Comparison of ENCODE assay signal across 11 mouse cellular contexts in the genomic region with DNA sequence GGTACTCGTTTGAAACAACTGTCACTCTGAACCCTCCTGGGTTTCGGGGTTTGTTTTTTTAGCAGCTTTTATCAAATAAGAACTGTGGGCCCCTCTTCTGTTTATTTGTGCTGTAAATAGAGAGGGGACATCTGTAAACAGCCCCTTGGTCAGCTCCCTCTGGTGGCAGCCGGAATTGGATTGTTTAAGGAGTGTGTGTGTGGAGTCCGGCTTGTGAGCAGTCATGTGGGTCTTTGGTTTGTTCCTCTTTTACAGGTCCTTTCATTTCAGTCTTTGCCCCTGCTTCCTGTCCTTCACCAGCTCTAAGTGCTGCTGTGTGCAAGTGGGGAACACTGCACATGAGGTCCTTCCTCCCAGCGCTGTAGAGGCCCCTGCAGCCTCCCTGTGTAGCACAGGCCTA. TPM values are rescaled to one million over a fixed set of nuclear protein-coding genes. Genes with fewer than 3 reads are reported as not detected.
DNase-seq lines count a peak whose midpoint lies in the region; ATAC-seq and TF ChIP-seq lines count a peak whose summit lies in the region.
"Had no signal": no experiment of that assay in that cellular context is flagged by ENCODE, and none has a peak within 500 bp of the region (broad histone marks: within the 10 kb centered on the region; RNA-seq: fewer than 3 reads in every experiment).

No protein-coding gene starts in this region.

- H3K9ac ChIP-seq in heart, embryonic 16.5 days (ENCODE audit: low read length), result no peak overlapping the region
- no peak overlapping the region for H3K9ac ChIP-seq in midbrain, postnatal 0 days (replicated peaks; ENCODE audit: low read length, poor library complexity, severe bottlenecking)
- no peak overlapping the region for H3K9ac ChIP-seq in midbrain, embryonic 15.5 days
- no peak overlapping the region for H3K9ac ChIP-seq in liver, embryonic 16.5 days (ENCODE audit: low read depth, low read length)
- no peak overlapping the region for H3K9ac ChIP-seq in midbrain, embryonic 16.5 days (ENCODE audit: low read depth, low read length)

- peak overlapping the region; percentile 21 for H3K27ac ChIP-seq in heart, embryonic 16.5 days (ENCODE audit: low read length)
- no peak overlapping the region for H3K27ac ChIP-seq in midbrain, postnatal 0 days (ENCODE audit: low read depth, low read length)
- H3K27ac ChIP-seq in midbrain, embryonic 15.5 days, result no peak overlapping the region
- H3K27ac ChIP-seq in liver, embryonic 16.5 days (ENCODE audit: low read length), result peak overlapping the region; percentile 46; the same call in 1 of the 2 replicates
- no peak overlapping the region for H3K27ac ChIP-seq in midbrain, embryonic 16.5 days (ENCODE audit: low read length)
- H3K27ac ChIP-seq: hindbrain, embryonic 10.5 days had no signal

- no peak overlapping the region for H3K4me3 ChIP-seq in heart, embryonic 16.5 days (ENCODE audit: low read length)
- H3K4me3 ChIP-seq in midbrain, postnatal 0 days (ENCODE audit: low read depth, low read length), result no peak overlapping the region
- no peak overlapping the region for H3K4me3 ChIP-seq in midbrain, embryonic 15.5 days
- no peak overlapping the region for H3K4me3 ChIP-seq in liver, embryonic 16.5 days (ENCODE audit: low read depth, low read length)
- no peak overlapping the region for H3K4me3 ChIP-seq in midbrain, embryonic 16.5 days (ENCODE audit: low read depth, low read length)
- H3K4me3 ChIP-seq: hindbrain, embryonic 10.5 days had no signal

- no peak for DNase-seq in heart, postnatal 14 days
- DNase-seq in midbrain, postnatal 0 days (ENCODE audit: low spot score), result no peak
- peak; percentile 23 for DNase-seq in telencephalon, adult 2 months (ENCODE audit: low read depth, low spot score)
- no peak for DNase-seq in adrenal gland, postnatal 14 days
- DNase-seq: adrenal gland, adult 2 months had no signal

- H3K9me3 ChIP-seq in heart, embryonic 16.5 days (replicated peaks; ENCODE audit: control insufficient read depth, low read length), result no peaks in the 10 kb centered on the region
- H3K9me3 ChIP-seq in midbrain, postnatal 0 days (ENCODE audit: low read length), result no peaks in the 10 kb centered on the region
- no peaks in the 10 kb centered on the region for H3K9me3 ChIP-seq in midbrain, embryonic 15.5 days
- no peaks in the 10 kb centered on the region for H3K9me3 ChIP-seq in liver, embryonic 16.5 days (replicated peaks; ENCODE audit: control insufficient read depth, low read length)
- no peaks in the 10 kb centered on the region for H3K9me3 ChIP-seq in midbrain, embryonic 16.5 days (replicated peaks; ENCODE audit: control insufficient read depth, low read length, poor library complexity, severe bottlenecking)
- H3K9me3 ChIP-seq: hindbrain, embryonic 10.5 days had no signal

- H3K4me2 ChIP-seq in heart, embryonic 16.5 days (ENCODE audit: low read depth, low read length), result no peak overlapping the region
- H3K4me2 ChIP-seq in midbrain, postnatal 0 days (ENCODE audit: low read depth, low read length, poor library complexity, severe bottlenecking), result no peak overlapping the region
- H3K4me2 ChIP-seq in midbrain, embryonic 15.5 days, result no peak overlapping the region
- no peak overlapping the region for H3K4me2 ChIP-seq in liver, embryonic 16.5 days (ENCODE audit: low read depth, low read length)
- no peak overlapping the region for H3K4me2 ChIP-seq in midbrain, embryonic 16.5 days (ENCODE audit: low read length)

- intact Hi-C loops in heart, postnatal 14 days (cut with DNase I), result no loop called here

- H3K4me1 ChIP-seq in heart, embryonic 16.5 days (ENCODE audit: control insufficient read depth, insufficient read depth, low read length), result peaks cover 9% of the 10 kb centered on the region
- H3K4me1 ChIP-seq in midbrain, postnatal 0 days (ENCODE audit: insufficient read depth, low read length), result no peaks in the 10 kb centered on the region
- H3K4me1 ChIP-seq in midbrain, embryonic 15.5 days, result no peaks in the 10 kb centered on the region
- peaks cover 6% of the 10 kb centered on the region for H3K4me1 ChIP-seq in liver, embryonic 16.5 days (ENCODE audit: control insufficient read depth, low read depth, low read length)
- H3K4me1 ChIP-seq in midbrain, embryonic 16.5 days (ENCODE audit: control insufficient read depth, insufficient read depth, low read length), result no peaks in the 10 kb centered on the region
- H3K4me1 ChIP-seq: hindbrain, embryonic 10.5 days had no signal

- 59% methylated on average over 5 of the region's 5 CpGs for WGBS in heart, embryonic 16.5 days
- WGBS in midbrain, postnatal 0 days, result 76% methylated on average over 5 of the region's 5 CpGs
- WGBS in midbrain, embryonic 15.5 days, result 83% methylated on average over 5 of the region's 5 CpGs
- 30% methylated on average over 5 of the region's 5 CpGs for WGBS in liver, embryonic 16.5 days (ENCODE audit: insufficient replicate concordance)
- WGBS in midbrain, embryonic 16.5 days, result 85% methylated on average over 5 of the region's 5 CpGs

- no peaks in the 10 kb centered on the region for H3K27me3 ChIP-seq in heart, embryonic 16.5 days (ENCODE audit: control insufficient read depth, insufficient read depth, low read length)
- no peaks in the 10 kb centered on the region for H3K27me3 ChIP-seq in midbrain, postnatal 0 days (ENCODE audit: insufficient read depth, low read length)
- no peaks in the 10 kb centered on the region for H3K27me3 ChIP-seq in midbrain, embryonic 15.5 days (replicated peaks)
- H3K27me3 ChIP-seq in liver, embryonic 16.5 days (ENCODE audit: control insufficient read depth, insufficient read depth, low read depth, low read length), result no peaks in the 10 kb centered on the region
- no peaks in the 10 kb centered on the region for H3K27me3 ChIP-seq in midbrain, embryonic 16.5 days (ENCODE audit: control insufficient read depth, insufficient read depth, low read depth, low read length)

- H3K36me3 ChIP-seq in heart, embryonic 16.5 days (ENCODE audit: control insufficient read depth, insufficient read depth), result peaks cover 26% of the 10 kb centered on the region
- H3K36me3 ChIP-seq in midbrain, postnatal 0 days (ENCODE audit: insufficient read depth, low read length), result peaks cover 41% of the 10 kb centered on the region
- peaks cover 39% of the 10 kb centered on the region for H3K36me3 ChIP-seq in midbrain, embryonic 15.5 days (replicated peaks)
- H3K36me3 ChIP-seq in liver, embryonic 16.5 days (ENCODE audit: control insufficient read depth, insufficient read depth), result no peaks in the 10 kb centered on the region; the same call in 1 of the 2 replicates
- H3K36me3 ChIP-seq in midbrain, embryonic 16.5 days (ENCODE audit: control insufficient read depth, insufficient read depth, low read length), result peaks cover 39% of the 10 kb centered on the region

- ATAC-seq in heart, embryonic 16.5 days (replicated peaks; ENCODE audit: extremely low read depth, insufficient read depth, low FRiP score), result no peak
- ATAC-seq in midbrain, postnatal 0 days (ENCODE audit: low FRiP score), result no peak
- ATAC-seq in midbrain, embryonic 15.5 days (replicated peaks), result no peak
- peak; percentile 32; the same call in 1 of the 2 replicates for ATAC-seq in liver, embryonic 16.5 days (ENCODE audit: low read depth)
- no peak for ATAC-seq in midbrain, embryonic 16.5 days

- peak; percentile 53 for TF ChIP-seq CTCF in midbrain, postnatal 0 days (IDR thresholded peaks at IDR 0.05)

RNA-seq across cellular contexts. Expression of a gene that starts 12.1 kb away (rescaled TPM):
- not detected in 2 replicates for polyA plus RNA-seq in heart, embryonic 16.5 days (2015; fragmentation: Nextera tagmentation; extraction: Ambion mirVana)
- total RNA-seq in heart, postnatal 14 days (2021), result not detected
- 0.60 and 1.7 TPM in 2 replicates for total RNA-seq in midbrain, postnatal 0 days (2014; rRNA removed)
- polyA plus RNA-seq in midbrain, postnatal 0 days (2015; fragmentation: Nextera tagmentation; extraction: Ambion mirVana), result 0.21 and 0.65 TPM in 2 replicates
- polyA plus RNA-seq in midbrain, embryonic 15.5 days (2015; fragmentation: Nextera tagmentation; extraction: Ambion mirVana), result 0.15 and 0.21 TPM in 2 replicates
- polyA plus RNA-seq in liver, embryonic 16.5 days (2015; fragmentation: Nextera tagmentation; extraction: Ambion mirVana), result 0.22 and 0.30 TPM in 2 replicates
- total RNA-seq in adrenal gland, postnatal 14 days (2021), result not detected in 2 replicates
- 0.23 and 0.32 TPM in 2 replicates for polyA plus RNA-seq in midbrain, embryonic 16.5 days (2015; fragmentation: Nextera tagmentation; extraction: Ambion mirVana)
- total RNA-seq: adrenal gland, adult 2 months had no signal
- polyA plus RNA-seq: adrenal gland, adult 2 months; hindbrain, embryonic 10.5 days had no signal

RNA-seq across cellular contexts. Expression of a gene that starts 19.7 kb away (rescaled TPM):
- polyA plus RNA-seq in heart, embryonic 16.5 days (2015; fragmentation: Nextera tagmentation; extraction: Ambion mirVana), result 0.32 TPM in 1 of 2 replicates, not detected in the other
- total RNA-seq in heart, postnatal 14 days (2021), result not detected
- not detected in 2 replicates for total RNA-seq in midbrain, postnatal 0 days (2014; rRNA removed)
- polyA plus RNA-seq in midbrain, postnatal 0 days (2015; fragmentation: Nextera tagmentation; extraction: Ambion mirVana), result not detected in 2 replicates
- polyA plus RNA-seq in midbrain, embryonic 15.5 days (2015; fragmentation: Nextera tagmentation; extraction: Ambion mirVana), result 0.89 TPM in 1 of 2 replicates, not detected in the other
- polyA plus RNA-seq in liver, embryonic 16.5 days (2015; fragmentation: Nextera tagmentation; extraction: Ambion mirVana), result not detected in 2 replicates
- not detected in 2 replicates for total RNA-seq in adrenal gland, postnatal 14 days (2021)
- not detected in 2 replicates for polyA plus RNA-seq in midbrain, embryonic 16.5 days (2015; fragmentation: Nextera tagmentation; extraction: Ambion mirVana)
- total RNA-seq: adrenal gland, adult 2 months had no signal
- polyA plus RNA-seq: adrenal gland, adult 2 months; frontal cortex, adult 2 months; hindbrain, embryonic 10.5 days had no signal

RNA-seq across cellular contexts. Expression of a gene that starts 47.9 kb away (rescaled TPM):
- 27.2 and 31.4 TPM in 2 replicates for polyA plus RNA-seq in heart, embryonic 16.5 days (2015; fragmentation: Nextera tagmentation; extraction: Ambion mirVana)
- 10 to 100 TPM; 17.5 to 18.3 TPM for total RNA-seq in heart, postnatal 14 days (2021)
- 37.4 and 44.8 TPM in 2 replicates for total RNA-seq in midbrain, postnatal 0 days (2014; rRNA removed)
- 32.1 and 37.5 TPM in 2 replicates for polyA plus RNA-seq in midbrain, postnatal 0 days (2015; fragmentation: Nextera tagmentation; extraction: Ambion mirVana)
- polyA plus RNA-seq in midbrain, embryonic 15.5 days (2015; fragmentation: Nextera tagmentation; extraction: Ambion mirVana), result 40.2 and 40.9 TPM in 2 replicates
- polyA plus RNA-seq in liver, embryonic 16.5 days (2015; fragmentation: Nextera tagmentation; extraction: Ambion mirVana), result 9.0 and 10.1 TPM in 2 replicates
- total RNA-seq in adrenal gland, postnatal 14 days (2021), result 19.0 and 23.2 TPM in 2 replicates
- polyA plus RNA-seq in midbrain, embryonic 16.5 days (2015; fragmentation: Nextera tagmentation; extraction: Ambion mirVana), result 38.3 and 40.5 TPM in 2 replicates

RNA-seq across cellular contexts. Expression of a gene that starts 48.9 kb away (rescaled TPM):
- polyA plus RNA-seq in heart, embryonic 16.5 days (2015; fragmentation: Nextera tagmentation; extraction: Ambion mirVana), result 26.4 and 29.6 TPM in 2 replicates
- 10 to 100 TPM; 30.5 to 34.1 TPM for total RNA-seq in heart, postnatal 14 days (2021)
- total RNA-seq in midbrain, postnatal 0 days (2014; rRNA removed), result 36.7 and 50.7 TPM in 2 replicates
- 25.7 and 32.0 TPM in 2 replicates for polyA plus RNA-seq in midbrain, postnatal 0 days (2015; fragmentation: Nextera tagmentation; extraction: Ambion mirVana)
- polyA plus RNA-seq in midbrain, embryonic 15.5 days (2015; fragmentation: Nextera tagmentation; extraction: Ambion mirVana), result 39.4 and 39.8 TPM in 2 replicates
- 10.2 and 13.1 TPM in 2 replicates for polyA plus RNA-seq in liver, embryonic 16.5 days (2015; fragmentation: Nextera tagmentation; extraction: Ambion mirVana)
- total RNA-seq in adrenal gland, postnatal 14 days (2021), result 33.6 and 39.4 TPM in 2 replicates
- polyA plus RNA-seq in midbrain, embryonic 16.5 days (2015; fragmentation: Nextera tagmentation; extraction: Ambion mirVana), result 30.8 and 32.8 TPM in 2 replicates

Comparison
In these comparisons a context has a peak if more than half of its experiments do, and no peak if none do; other contexts are left out.
1. H3K27ac ChIP-seq: peak in heart, embryonic 16.5 days (single experiment) and liver, embryonic 16.5 days (single experiment); none in midbrain, postnatal 0 days (single experiment), midbrain, embryonic 15.5 days (single experiment) and midbrain, embryonic 16.5 days (single experiment).